Mouse (Mus musculus) olfactory bulb, adult 2 months (tissue): ENCODE data around the gene Klk7.

ENCODE experiments used
- CTCF ChIP-seq: fragments of 200-500 bp; IDR thresholded peaks from 2 replicates; pipeline ENCODE4 v1.5.1; 2012; ENCODE audit warnings: low read depth, mild to moderate bottlenecking, low read length, moderate library complexity; ENCODE audit not compliant: insufficient read depth
- POLR2A ChIP-seq: fragments of 200-500 bp; IDR thresholded peaks from 2 replicates; pipeline ENCODE4 v1.6.1; 2012; ENCODE audit warnings: mild to moderate bottlenecking, low read depth, low read length, moderate library complexity; ENCODE audit not compliant: insufficient read depth

- TF ChIP-seq CTCF (no peak), POLR2A (no peak)
These were observed 11.2 kb upstream of the Klk7 start for GRCm38 (mm10) chr7:43799876-43800275.
